Mouse (Mus musculus) CH12.LX (cell line): ENCODE data around the gene Pip5k1a. TPM values are rescaled to one million over a fixed set of nuclear protein-coding genes. Genes with fewer than 3 reads are reported as not detected.

Experiments used
- DNase-seq: peaks from one replicate; pipeline ENCODE4 v3.0.0-alpha.2; 2013; ENCODE audit errors: extremely low read depth
- H3K27ac ChIP-seq: 2 replicates; pipeline ENCODE4 v1.5.1; 2012; ENCODE audit warnings: low read depth, mild to moderate bottlenecking, control low read depth, moderate library complexity; ENCODE audit not compliant: insufficient read depth
- H3K27me3 ChIP-seq: replicated peaks from 2 replicates; pipeline ENCODE3; 2012; ENCODE audit warnings: inconsistent platforms
- H3K36me3 ChIP-seq, 2 experiments: replicated peaks in 1 of 2; 2 replicates each; pipeline versions ENCODE3 to v1.6.1; 2012; ENCODE audit warnings: inconsistent platforms in 1 of 2, low read length in 1 of 2, mild to moderate bottlenecking in 1 of 2, mixed read lengths in 1 of 2, moderate library complexity in 1 of 2; ENCODE audit not compliant: control insufficient read depth in 1 of 2, insufficient read depth in 1 of 2
- H3K4me1 ChIP-seq, 2 experiments: 2 replicates each; pipeline ENCODE4 v1.6.1; 2012; ENCODE audit warnings: inconsistent platforms in 1 of 2, moderate library complexity in 1 of 2; ENCODE audit not compliant: insufficient read depth in 2 of 2, control insufficient read depth in 1 of 2
- H3K4me2 ChIP-seq: 2 replicates; pipeline ENCODE4 v1.6.1; 2012; ENCODE audit warnings: low read depth, mild to moderate bottlenecking, control low read depth; ENCODE audit not compliant: poor library complexity, insufficient read depth, severe bottlenecking
- H3K4me3 ChIP-seq, 3 experiments: fragments of 150-350 bp in 1 of 3; sonication (generic) in 1 of 3; replicated peaks in 1 of 3; 2 replicates each; pipeline versions ENCODE3 to v1.5.1; 2011 to 2012; ENCODE audit warnings: low read depth in 2 of 3, low read length in 2 of 3, mild to moderate bottlenecking in 2 of 3, moderate library complexity in 2 of 3, control low read depth in 1 of 3, improper control_type of control experiment in 1 of 3, inconsistent platforms in 1 of 3, mixed read lengths in 1 of 3; ENCODE audit not compliant: poor library complexity in 1 of 3
- H3K79me2 ChIP-seq: replicated peaks from 2 replicates; pipeline ENCODE4 v1.6.1; 2012; ENCODE audit warnings: mild to moderate bottlenecking, moderate library complexity; ENCODE audit not compliant: control insufficient read depth, poor library complexity, insufficient read depth, severe bottlenecking; ENCODE audit errors: extremely low read depth
- H3K9ac ChIP-seq: 2 replicates; pipeline ENCODE4 v1.6.1; 2012; ENCODE audit warnings: low read depth, mild to moderate bottlenecking, control low read depth, moderate library complexity; ENCODE audit not compliant: insufficient read depth
- H3K9me3 ChIP-seq: replicated peaks from 2 replicates; pipeline ENCODE3; 2012; ENCODE audit warnings: low read length, inconsistent platforms, mixed read lengths
- BHLHE40 ChIP-seq: IDR thresholded peaks from 2 replicates; pipeline ENCODE4 v1.6.1; 2011; ENCODE audit warnings: mild to moderate bottlenecking, low read depth, low read length, improper control_type of control experiment
- CHD2 ChIP-seq: IDR thresholded peaks from 2 replicates; pipeline ENCODE4 v1.6.1; 2011; ENCODE audit warnings: low read length, improper control_type of control experiment
- CTCF ChIP-seq, 2 experiments: IDR thresholded peaks in 1 of 2; conservative IDR thresholded peaks in 1 of 2; 2 replicates each; pipeline ENCODE4 v1.5.1; 2011 to 2012; ENCODE audit warnings: low read depth in 2 of 2, low read length in 2 of 2, improper control_type of control experiment in 1 of 2, inconsistent platforms in 1 of 2, mild to moderate bottlenecking in 1 of 2, moderate library complexity in 1 of 2
- E2F4 ChIP-seq: IDR thresholded peaks from 2 replicates; pipeline ENCODE4 v1.6.1; 2011; ENCODE audit warnings: low read depth, low read length, improper control_type of control experiment; ENCODE audit not compliant: insufficient replicate concordance
- ELF1 ChIP-seq: IDR thresholded peaks from 2 replicates; pipeline ENCODE4 v1.6.1; 2014; ENCODE audit warnings: low read depth, mild to moderate bottlenecking, inconsistent platforms, low read length, improper control_type of control experiment
- EP300 ChIP-seq: IDR thresholded peaks from 2 replicates; pipeline ENCODE4 v1.6.1; 2011; ENCODE audit warnings: low read length, improper control_type of control experiment
- GABPA ChIP-seq: IDR thresholded peaks from 2 replicates; pipeline ENCODE4 v1.6.1; 2012; ENCODE audit warnings: low read depth, low read length, improper control_type of control experiment, inconsistent platforms; ENCODE audit not compliant: insufficient replicate concordance
- HCFC1 ChIP-seq: IDR thresholded peaks from 2 replicates; pipeline ENCODE4 v1.6.1; 2012; ENCODE audit warnings: low read depth, mild to moderate bottlenecking, inconsistent platforms, low read length, improper control_type of control experiment
- IRF4 ChIP-seq: IDR thresholded peaks from 2 replicates; pipeline ENCODE4 v1.6.1; 2014; ENCODE audit warnings: low read depth, mild to moderate bottlenecking, inconsistent platforms, low read length, improper control_type of control experiment
- JUN ChIP-seq: IDR thresholded peaks from 2 replicates; pipeline ENCODE4 v1.6.1; 2011; ENCODE audit warnings: low read depth, mild to moderate bottlenecking, low read length, improper control_type of control experiment, moderate library complexity; ENCODE audit not compliant: insufficient read depth
- JUND ChIP-seq: conservative IDR thresholded peaks from 2 replicates; pipeline ENCODE4 v1.6.1; 2011; ENCODE audit warnings: low read depth, low read length, improper control_type of control experiment
- KAT2A ChIP-seq: IDR thresholded peaks from 2 replicates; pipeline ENCODE4 v1.6.1; 2012; ENCODE audit warnings: low read length, improper control_type of control experiment, inconsistent platforms; ENCODE audit not compliant: insufficient replicate concordance
- MAZ ChIP-seq: IDR thresholded peaks from 2 replicates; pipeline ENCODE4 v1.6.1; 2012; ENCODE audit warnings: low read depth, mild to moderate bottlenecking, inconsistent platforms, low read length, improper control_type of control experiment, moderate library complexity
- MXI1 ChIP-seq: IDR thresholded peaks from 2 replicates; pipeline ENCODE4 v1.6.1; 2011; ENCODE audit warnings: mild to moderate bottlenecking, low read depth, low read length, improper control_type of control experiment
- NELFE ChIP-seq: IDR thresholded peaks from 2 replicates; pipeline ENCODE4 v1.6.1; 2011; ENCODE audit warnings: low read depth, low read length, improper control_type of control experiment
- NRF1 ChIP-seq: IDR thresholded peaks from 2 replicates; pipeline ENCODE4 v1.6.1; 2014; ENCODE audit warnings: low read depth, mild to moderate bottlenecking, inconsistent platforms, low read length, improper control_type of control experiment, moderate library complexity
- POLR2A ChIP-seq: IDR thresholded peaks from 2 replicates; pipeline ENCODE4 v1.6.1; 2011; ENCODE audit warnings: low read depth, mild to moderate bottlenecking, improper control_type of control experiment, low read length
- SIN3A ChIP-seq: IDR thresholded peaks from 2 replicates; pipeline ENCODE4 v1.6.1; 2012; ENCODE audit warnings: low read length, improper control_type of control experiment, inconsistent platforms
- TBP ChIP-seq: conservative IDR thresholded peaks from 2 replicates; pipeline ENCODE4 v1.6.1; 2011; ENCODE audit warnings: low read depth, low read length, improper control_type of control experiment
- TCF12 ChIP-seq: IDR thresholded peaks from 2 replicates; pipeline ENCODE4 v1.6.1; 2014; ENCODE audit warnings: low read depth, mild to moderate bottlenecking, inconsistent platforms, low read length, improper control_type of control experiment
- UBTF ChIP-seq: IDR thresholded peaks from 2 replicates; pipeline ENCODE4 v1.6.1; 2012; ENCODE audit warnings: low read depth, mild to moderate bottlenecking, inconsistent platforms, low read length, improper control_type of control experiment, moderate library complexity
- USF1 ChIP-seq: IDR thresholded peaks from 2 replicates; pipeline ENCODE4 v1.6.1; 2014; ENCODE audit warnings: low read depth, mild to moderate bottlenecking, inconsistent platforms, low read length, improper control_type of control experiment
- ZKSCAN1 ChIP-seq: IDR thresholded peaks from 2 replicates; pipeline ENCODE4 v1.6.1; 2012; ENCODE audit warnings: low read depth, inconsistent platforms, low read length, improper control_type of control experiment, borderline replicate concordance
- ZNF384 ChIP-seq: IDR thresholded peaks from 2 replicates; pipeline ENCODE4 v1.6.1; 2012; ENCODE audit warnings: low read depth, low read length, improper control_type of control experiment, inconsistent platforms
- dilution Hi-C: fragments of 300-500 bp; cut with MboI; formaldehyde crosslinking; loops from 2 replicates; pipeline ENCODE4 v1.14.3; 2020; ENCODE audit warnings: low sequenced_read_pairs; ENCODE audit not compliant: extremely low pct_unique_long_range_greater_than_20kb, extremely low pct_ligation_motif_present
- in situ Hi-C: fragments of 300-500 bp; cut with MboI; formaldehyde crosslinking; loops from 3 replicates; pipeline ENCODE4 v1.14.3; 2019; ENCODE audit warnings: low sequenced_read_pairs, low pct_ligation_motif_present, low pct_unique_long_range_greater_than_20kb, mixed read lengths
- polyA plus RNA-seq: library from polyadenylated mRNA; unstranded; fragments of >175 nt; gene quantifications from 2 replicates; pipeline ENCODE4 v1.2.1, GENCODE M21; 2012; ENCODE audit warnings: low read depth; ENCODE audit not compliant: insufficient read length
- total RNA-seq, 2 experiments: library from RNA; depleted of rRNA; stranded (reverse); fragments of 300-350 nt in 1 of 2; fragments of >200 nt in 1 of 2; gene quantifications; 2 replicates each; pipeline ENCODE4 v1.2.3; 2012 to 2014

The Pip5k1a gene
- total and polyA plus RNA-seq, 3 experiments: 21.5 to 35.8 (median 34.1) TPM

DNA sequence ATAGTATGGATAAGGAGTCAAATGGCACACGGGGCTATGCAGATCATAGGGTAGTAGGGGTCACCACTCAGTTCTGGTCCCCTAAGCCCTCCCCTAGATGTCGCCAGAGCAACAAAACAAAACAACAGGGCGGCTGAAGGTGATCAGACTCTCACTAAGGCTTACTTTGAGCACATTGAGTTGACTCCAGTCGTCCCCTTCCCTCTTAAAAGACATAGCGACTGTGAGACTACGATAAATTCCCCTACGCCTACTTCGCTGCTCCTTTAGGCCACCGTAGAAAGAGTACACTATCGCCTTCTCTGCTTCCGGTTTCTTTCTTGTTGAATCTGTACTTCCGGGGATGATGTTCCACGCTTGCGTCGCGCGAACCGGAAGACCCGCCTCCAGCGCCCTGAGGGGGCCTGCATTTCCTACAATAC, 27.0 kb upstream of the Pip5k1a start, which contains the start of the genes Scnm1 and Lysmd1:
TSS of gene Scnm1 (minus strand) at position 332 of the 422 bp plus-strand sequence.
TSS of gene Lysmd1 (plus strand) at position 409 of the 422 bp plus-strand sequence.
- Histone ChIP-seq H3K9ac (peak within 1 kb of the TSS; percentile 84), H3K9me3 (peaks cover 3% of the 10 kb centered on the region), H3K27me3 (no peaks in the 10 kb centered on the region), H3K4me1 (peaks cover 8 to 24% of the 10 kb centered on the region in 2 experiments), H3K4me3 (peak within 1 kb of the TSS; percentile 74 to 92 (median 81)), H3K4me2 (peak within 1 kb of the TSS; percentile 97), H3K27ac (peak within 1 kb of the TSS; percentile 26), H3K79me2 (peaks cover 14% of the 10 kb centered on the region), H3K36me3 (peaks cover 19 to 43% of the 10 kb centered on the region in 2 experiments)
- DNase-seq: peak; percentile 95
- in situ Hi-C loops (loop anchor here (5.0 kb wide), 1 partner anchor 134 kb away; no protein-coding TSS in a partner anchor), dilution Hi-C loops (no loop called here)
- TF ChIP-seq POLR2A (peak; percentile 67), ZKSCAN1 (no peak), JUN (no peak), TBP (0 out of 2 replicates have a peak, but pooled peaks have one; percentile 56), UBTF (no peak), MAZ (no peak), ZNF384 (no peak), IRF4 (no peak), TCF12 (peak; percentile 61), KAT2A (peak; percentile 81; the same call in 1 of the 2 replicates), NELFE (peak; percentile 65; the same call in 1 of the 2 replicates), E2F4 (no peak), BHLHE40 (no peak), GABPA (no peak), ELF1 (peak; percentile 95), SIN3A (peak; percentile 66), HCFC1 (peak; percentile 83), JUND (no peak), CTCF (conservative IDR thresholded peaks at IDR 0.05 in 1 of 2, IDR thresholded peaks at IDR 0.05 in 1 of 2; ENCODE audit: low read depth in 2 of 2, low read length in 2 of 2) (peak in 1 of 2 experiments; percentile 52; a peak in 2 of 4 replicates), NRF1 (peak; percentile 74), CHD2 (no peak), EP300 (no peak), MXI1 (0 out of 2 replicates have a peak, but pooled peaks have one; percentile 7), USF1 (no peak)
